8 mouse cellular contexts compared by ENCODE assay signal in the genomic region with DNA sequence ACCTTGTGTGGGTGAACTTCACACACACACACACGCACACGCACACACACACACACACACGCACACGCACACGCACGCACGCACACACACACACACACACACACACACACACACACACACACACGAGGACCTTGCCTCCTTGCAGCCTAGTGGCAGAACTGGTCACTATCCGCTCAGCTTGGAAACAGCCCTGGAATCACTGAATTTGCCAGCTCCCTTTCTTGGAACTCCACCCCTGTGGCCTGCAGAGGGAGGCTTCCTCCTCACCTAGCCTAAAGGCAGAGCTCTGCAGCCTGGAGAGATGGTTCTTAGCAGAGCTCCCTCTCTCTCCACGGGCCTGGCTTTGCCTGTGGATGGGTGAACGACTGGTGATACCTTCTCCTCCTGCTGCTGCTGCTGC. TPM values are rescaled to one million over a fixed set of nuclear protein-coding genes. Genes with fewer than 3 reads are reported as not detected.
DNase-seq lines count a peak whose midpoint lies in the region; ATAC-seq lines count a peak whose summit lies in the region.

No protein-coding gene starts in this region.

- peak overlapping the region; percentile 99 for H3K4me2 ChIP-seq in heart, embryonic 11.5 days
- peak overlapping the region; percentile 96 for H3K4me2 ChIP-seq in forebrain, embryonic 12.5 days
- H3K4me2 ChIP-seq in liver, embryonic 12.5 days, result peak overlapping the region; percentile 69; the same call in 1 of the 2 replicates

- no peaks in the 10 kb centered on the region for H3K36me3 ChIP-seq in heart, embryonic 11.5 days (ENCODE audit: control insufficient read depth, insufficient read depth, low read length)
- peaks cover 6% of the 10 kb centered on the region for H3K36me3 ChIP-seq in forebrain, embryonic 12.5 days (replicated peaks)
- no peaks in the 10 kb centered on the region for H3K36me3 ChIP-seq in liver, embryonic 12.5 days

- H3K27me3 ChIP-seq in heart, embryonic 11.5 days (ENCODE audit: control insufficient read depth, insufficient read depth, low read length), result peaks cover 37% of the 10 kb centered on the region
- H3K27me3 ChIP-seq in forebrain, embryonic 12.5 days, result peaks cover 20% of the 10 kb centered on the region
- H3K27me3 ChIP-seq in liver, embryonic 12.5 days (replicated peaks), result peaks cover 61% of the 10 kb centered on the region

- no peak overlapping the region for H3K27ac ChIP-seq in heart, embryonic 11.5 days (ENCODE audit: low read depth, low read length)
- H3K27ac ChIP-seq in forebrain, embryonic 12.5 days, result no peak overlapping the region
- H3K27ac ChIP-seq in liver, embryonic 12.5 days, result no peak overlapping the region

- H3K4me1 ChIP-seq in heart, embryonic 11.5 days (ENCODE audit: control insufficient read depth, insufficient read depth, low read length), result no peaks in the 10 kb centered on the region; the same call in 1 of the 2 replicates
- peaks cover 28% of the 10 kb centered on the region for H3K4me1 ChIP-seq in forebrain, embryonic 12.5 days
- 0 out of 2 replicates have a peak, but pooled peaks cover 5% of the 10 kb centered on the region for H3K4me1 ChIP-seq in liver, embryonic 12.5 days

- 21% methylated on average over 10 of the region's 11 CpGs for WGBS in heart, embryonic 11.5 days (ENCODE audit: insufficient replicate concordance)
- WGBS in forebrain, embryonic 12.5 days, result 10% methylated on average over 5 of the region's 11 CpGs
- WGBS in liver, embryonic 12.5 days (ENCODE audit: insufficient replicate concordance), result 21% methylated on average over 8 of the region's 11 CpGs

- intact Hi-C loops in gastrocnemius, postnatal 36 days (cut with DNase I), result no loop called here

- H3K4me3 ChIP-seq in heart, embryonic 11.5 days (ENCODE audit: low read depth, low read length), result peak overlapping the region; percentile 66; the same call in 1 of the 2 replicates
- H3K4me3 ChIP-seq in forebrain, embryonic 12.5 days (replicated peaks), result peak overlapping the region; percentile 81
- no peak overlapping the region for H3K4me3 ChIP-seq in liver, embryonic 12.5 days

- ATAC-seq in heart, embryonic 11.5 days (replicated peaks; ENCODE audit: insufficient number of reproducible peaks, low FRiP score, low TSS enrichment), result no peak
- no peak for ATAC-seq in forebrain, embryonic 12.5 days (ENCODE audit: low FRiP score)
- no peak for ATAC-seq in liver, embryonic 12.5 days

- H3K9me3 ChIP-seq in heart, embryonic 11.5 days (replicated peaks; ENCODE audit: control insufficient read depth, low read length), result peaks cover under 1% of the 10 kb centered on the region; the same call in 1 of the 2 replicates
- peaks cover under 1% of the 10 kb centered on the region; the same call in 1 of the 2 replicates for H3K9me3 ChIP-seq in forebrain, embryonic 12.5 days
- H3K9me3 ChIP-seq in liver, embryonic 12.5 days (replicated peaks), result peaks cover 13% of the 10 kb centered on the region; the same call in 1 of the 2 replicates

- no peak for DNase-seq in heart, adult 8-10 months (ENCODE audit: low spot score)
- peak; percentile 75 for DNase-seq in brain, adult 2 months (ENCODE audit: low read depth, low spot score)
- DNase-seq in testis, postnatal 14 days (ENCODE audit: low spot score), result no peak
- no peak for DNase-seq in thymus, postnatal 4 days
- DNase-seq in gastrocnemius, postnatal 36 days, result no peak

- no peak overlapping the region for H3K9ac ChIP-seq in heart, embryonic 11.5 days (ENCODE audit: low read depth, low read length)
- peak overlapping the region; percentile 84 for H3K9ac ChIP-seq in forebrain, embryonic 12.5 days
- no peak overlapping the region for H3K9ac ChIP-seq in liver, embryonic 12.5 days

RNA-seq across cellular contexts. Expression of gene Cdh4, which starts 1.7 kb away (rescaled TPM):
- 0.56 and 0.75 TPM in 2 replicates for polyA plus RNA-seq in heart, embryonic 11.5 days (2014; fragmentation: Nextera tagmentation; extraction: Ambion mirVana)
- 1 to 10 TPM; 5.2 to 7.5 (median 6.1) TPM for total RNA-seq in heart, adult 8-10 months (2022)
- polyA plus RNA-seq in forebrain, embryonic 12.5 days (2016; fragmentation: Nextera tagmentation; extraction: Ambion mirVana), result 29.4 and 30.7 TPM in 2 replicates
- 0.20 and 0.30 TPM in 2 replicates for polyA plus RNA-seq in liver, embryonic 12.5 days (2016; fragmentation: Nextera tagmentation; extraction: Ambion mirVana)
- total RNA-seq in gastrocnemius, postnatal 36 days (2021), result 1 to 10 TPM; 5.1 to 8.2 TPM

Comparison
In these comparisons a context has a peak if more than half of its experiments do, and no peak if none do; other contexts are left out.
1. RNA of gene Cdh4, which starts 1.7 kb away (polyA plus RNA-seq): 29.4 to 30.7 TPM in forebrain, embryonic 12.5 days; 0.56 to 0.75 TPM in heart, embryonic 11.5 days and 0.20 to 0.30 TPM in liver, embryonic 12.5 days; every median in the first group is over 10 times any median in the second.
2. Peak in every context shown above with its lines, with median percentiles within 50 percentile points of each other: H3K4me2 ChIP-seq.